Mouse (Mus musculus) embryonic fibroblast, embryonic 13.5 days (primary cell): ENCODE results near the gene Ttc5. TPM values are rescaled to one million over a fixed set of nuclear protein-coding genes. Genes with fewer than 3 reads are reported as not detected.

Experiments
- H3K27ac ChIP-seq: 2 replicates; pipeline ENCODE4 v1.5.1; 2012; ENCODE audit warnings: low read length, control low read depth, inconsistent platforms; ENCODE audit not compliant: insufficient read depth
- H3K4me1 ChIP-seq: 2 replicates; pipeline ENCODE4 v1.6.1; 2011; ENCODE audit warnings: low read length; ENCODE audit not compliant: control insufficient read depth, insufficient read depth
- H3K4me3 ChIP-seq: 2 replicates; pipeline ENCODE4 v1.5.1; 2011; ENCODE audit warnings: mild to moderate bottlenecking, control low read depth, low read length; ENCODE audit not compliant: insufficient read depth
- CTCF ChIP-seq: IDR thresholded peaks from 2 replicates; pipeline ENCODE4 v1.5.1; 2011; ENCODE audit warnings: mild to moderate bottlenecking, control low read depth, low read length, moderate library complexity, borderline replicate concordance; ENCODE audit not compliant: insufficient read depth
- POLR2A ChIP-seq: IDR thresholded peaks from 2 replicates; pipeline ENCODE4 v1.6.1; 2011; ENCODE audit warnings: low read depth, mild to moderate bottlenecking, control low read depth, low read length, moderate library complexity
- polyA plus RNA-seq: library from polyadenylated mRNA; stranded (reverse); fragments of >200 nt; gene quantifications from 2 replicates; pipeline ENCODE4 v1.2.4, GENCODE M21; 2011; ENCODE audit warnings: low read depth; ENCODE audit not compliant: missing spikeins, insufficient read length

The Ttc5 gene
- polyA plus RNA-seq, 1 experiment: 30.4 TPM

DNA sequence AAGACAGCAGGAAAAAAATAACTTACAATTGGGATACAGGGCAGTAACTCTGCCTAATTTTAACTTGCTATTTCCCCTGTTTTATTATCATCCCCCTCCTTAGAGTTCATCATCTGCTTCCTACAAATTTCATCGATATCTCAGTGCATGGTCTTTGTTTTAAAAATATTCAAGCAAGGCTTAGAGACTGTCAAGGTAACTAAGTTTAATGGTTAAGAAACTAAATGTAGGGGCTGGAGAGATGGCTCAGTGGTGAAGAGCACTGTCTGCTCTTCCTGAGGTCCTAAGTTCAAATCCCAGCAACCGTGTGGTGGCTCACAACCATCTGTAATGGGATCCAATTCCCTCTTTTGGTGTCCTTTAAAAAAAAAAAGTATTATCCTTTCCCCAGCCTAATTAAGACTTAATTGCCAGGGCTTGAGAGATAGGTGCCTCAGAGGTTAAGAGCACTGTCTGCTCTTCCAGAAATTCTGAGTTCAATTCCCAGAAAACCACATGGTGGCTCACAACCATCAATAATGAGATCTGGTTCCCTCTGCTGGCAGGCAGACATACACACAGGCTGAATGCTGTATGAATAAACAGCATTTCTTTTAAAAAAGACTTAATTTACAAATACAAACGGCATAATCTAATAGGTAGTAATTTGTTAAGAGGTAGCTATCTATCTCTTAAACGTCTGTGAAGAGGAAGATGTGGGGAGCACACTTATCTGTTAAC is 17.7 kb upstream of the Ttc5 start:
- no peak for TF ChIP-seq POLR2A
- no peak for TF ChIP-seq CTCF
- no peak overlapping the region for H3K4me3 ChIP-seq
- H3K4me1 ChIP-seq: peaks cover 3% of the 10 kb centered on the region
- H3K27ac ChIP-seq: no peak overlapping the region

GRCm38 (mm10) chr14:50802441-50802840 is 17.1 kb upstream of the Ttc5 start:
- Histone ChIP-seq H3K4me3 (no peak overlapping the region), H3K4me1 (peaks cover 3% of the 10 kb centered on the region), H3K27ac (no peak overlapping the region)
- TF ChIP-seq CTCF: no peak
- TF ChIP-seq POLR2A: no peak

DNA sequence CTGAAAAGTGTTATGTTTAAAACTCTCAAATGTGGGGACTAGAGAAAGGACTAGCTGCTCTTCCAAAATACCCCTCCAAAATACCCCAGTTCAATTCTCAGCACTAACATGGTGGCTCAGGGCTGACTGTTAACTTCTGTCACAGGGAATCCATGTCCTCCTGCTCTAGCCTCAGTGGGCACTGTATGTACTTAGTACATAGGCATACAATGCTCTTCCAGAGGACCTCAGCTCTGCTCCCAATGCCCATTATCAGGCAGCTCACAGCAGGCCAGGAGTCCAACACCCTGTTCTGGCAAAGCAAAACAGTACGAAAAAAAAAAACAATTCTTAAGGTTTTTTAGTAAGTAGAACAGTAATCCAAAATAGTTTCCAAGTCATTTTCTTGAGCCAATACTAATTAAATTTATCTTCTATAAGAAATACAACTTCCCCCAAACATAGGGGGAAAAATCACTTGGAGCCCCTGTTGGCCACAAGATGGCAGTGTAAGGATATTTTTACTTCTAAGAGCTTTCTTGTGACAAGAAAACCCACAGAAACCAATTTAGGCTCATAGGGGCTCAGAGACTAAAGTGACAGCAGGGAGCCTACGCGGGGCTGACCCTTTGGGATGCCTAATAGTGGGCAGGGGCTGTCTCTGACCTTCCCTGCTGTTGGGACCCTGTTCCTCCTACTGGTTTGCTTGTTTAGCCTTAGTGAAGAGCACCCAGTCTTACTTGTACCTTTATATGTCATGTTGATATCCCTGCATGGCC is 14.4 kb upstream of the Ttc5 start:
- H3K4me3 ChIP-seq: no peak overlapping the region
- TF ChIP-seq POLR2A (no peak), CTCF (no peak)
- H3K4me1 ChIP-seq: no peaks in the 10 kb centered on the region
- H3K27ac ChIP-seq: no peak overlapping the region

DNA sequence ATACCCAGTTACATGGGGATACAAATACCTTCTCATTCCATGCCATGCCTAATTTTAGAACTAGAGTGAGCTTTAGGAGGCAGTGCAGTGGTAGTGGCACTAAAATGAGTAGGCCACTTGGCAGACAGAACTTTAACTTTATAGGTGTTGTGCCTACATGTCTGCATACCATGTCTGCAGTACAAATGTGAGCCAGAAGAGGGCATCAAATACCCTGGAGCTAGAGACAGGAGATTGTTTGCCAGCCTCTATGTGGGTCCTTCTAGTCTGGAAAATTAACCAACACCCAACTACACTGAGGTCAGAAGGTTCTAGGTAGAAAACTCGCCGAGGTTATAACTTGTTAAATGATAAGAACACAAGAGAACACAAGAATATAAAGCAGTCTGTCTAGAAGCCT is 13.2 kb upstream of the Ttc5 start:
- no peak for TF ChIP-seq POLR2A
- no peak for TF ChIP-seq CTCF
- Histone ChIP-seq H3K4me3 (no peak overlapping the region), H3K27ac (no peak overlapping the region), H3K4me1 (no peaks in the 10 kb centered on the region)

- no peak for TF ChIP-seq POLR2A
Observed at GRCm38 (mm10) chr14:50796464-50796863, 11.1 kb upstream of the Ttc5 start.

GRCm38 (mm10) chr14:50795965-50796364 is 10.6 kb upstream of the Ttc5 start:
- TF ChIP-seq CTCF (no peak), POLR2A (no peak)
- H3K4me3 ChIP-seq: no peak overlapping the region
- no peak overlapping the region for H3K27ac ChIP-seq
- H3K4me1 ChIP-seq: no peaks in the 10 kb centered on the region

More at GRCm38 (mm10) chr14:50796464-50796863, 11.1 kb upstream of the Ttc5 start:
- Histone ChIP-seq H3K27ac (no peak overlapping the region), H3K4me3 (no peak overlapping the region), H3K4me1 (no peaks in the 10 kb centered on the region)

GRCm38 (mm10) chr14:50795261-50795935 is 10.1 kb upstream of the Ttc5 start:
- Histone ChIP-seq H3K27ac (no peak overlapping the region), H3K4me1 (no peaks in the 10 kb centered on the region), H3K4me3 (no peak overlapping the region)
- no peak for TF ChIP-seq POLR2A
- TF ChIP-seq CTCF: no peak

GRCm38 (mm10) chr14:50788157-50788556 is 2.8 kb upstream of the Ttc5 start:
- Histone ChIP-seq H3K4me1 (no peaks in the 10 kb centered on the region; the same call in 1 of the 2 replicates), H3K27ac (no peak overlapping the region), H3K4me3 (no peak overlapping the region)
- TF ChIP-seq POLR2A (no peak), CTCF (no peak)

DNA sequence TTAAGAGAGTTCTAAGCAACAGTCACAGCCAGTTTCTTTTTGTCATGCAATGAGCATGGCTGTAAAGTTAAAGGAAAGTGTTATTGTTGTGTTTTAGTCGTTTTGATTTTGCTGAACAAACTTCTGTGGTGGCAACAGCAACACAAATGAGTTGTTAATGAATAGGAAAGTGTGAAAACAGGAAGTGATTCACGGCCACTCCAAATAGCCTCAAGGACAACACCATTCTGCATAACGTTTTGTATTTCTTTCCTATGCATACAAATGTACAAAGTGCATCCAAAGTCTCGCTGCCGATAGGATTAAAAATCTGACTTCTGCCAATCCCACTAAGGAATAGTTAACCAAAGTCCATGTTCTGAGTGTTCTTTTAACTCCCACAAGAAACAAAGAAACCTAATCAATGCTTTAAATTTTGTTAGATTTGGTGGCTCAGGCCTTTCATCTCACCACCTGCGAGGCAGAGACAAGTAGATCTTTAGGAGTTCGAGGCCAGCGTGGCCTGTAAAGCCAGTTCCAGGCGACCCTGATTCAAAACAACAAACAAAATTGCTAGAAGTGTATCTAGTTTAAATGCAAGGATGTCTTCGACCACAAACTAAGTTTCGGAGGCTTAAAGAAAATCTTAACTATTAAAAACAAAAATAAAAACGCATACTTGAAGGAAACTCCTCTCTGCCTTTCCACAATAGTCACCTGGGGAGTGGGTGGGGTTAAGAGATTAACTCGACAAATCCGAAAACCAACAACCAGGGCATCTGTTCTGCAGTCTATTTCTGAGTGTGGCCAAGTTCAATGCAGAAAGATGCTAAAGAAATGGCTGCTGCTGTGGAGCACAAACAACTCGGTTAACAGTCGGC is 698 bp downstream of the Ttc5 start:
- peak overlapping the region; percentile 98 for H3K4me3 ChIP-seq
- TF ChIP-seq POLR2A (no peak), CTCF (no peak)
- H3K4me1 ChIP-seq: no peaks in the 10 kb centered on the region; the same call in 1 of the 2 replicates
- H3K27ac ChIP-seq: no peak overlapping the region
